Mouse (Mus musculus) neural tube, embryonic 14.5 days (tissue): ENCODE measurements at regions not wholly inside any gene's neighbourhood (a gene's known extent, or its start where the extent isn't known, plus 50 kb on each side); places are given as distances from the start of the nearest gene placed in this dataset. TPM values are rescaled to one million over a fixed set of nuclear protein-coding genes. Genes with fewer than 3 reads are reported as not detected.

Experiments
- ATAC-seq: fragments of 200-750 bp; cut with Nextera tagmentation; 2 replicates; pipeline ENCODE4 v1.8.0; 2017; ENCODE audit warnings: low read depth, mild to moderate bottlenecking, moderate TSS enrichment, moderate library complexity
- H3K27ac ChIP-seq: fragments of 300-500 bp; sonication (generic); 2 replicates; pipeline ENCODE4 v1.5.1; 2014; ENCODE audit warnings: low read depth, mild to moderate bottlenecking, control low read depth, low read length, moderate library complexity, mixed read lengths
- H3K27me3 ChIP-seq: fragments of 300-500 bp; sonication (generic); 2 replicates; pipeline ENCODE4 v1.6.1; 2014; ENCODE audit warnings: low read length; ENCODE audit not compliant: control insufficient read depth, insufficient read depth
- H3K36me3 ChIP-seq: fragments of 300-500 bp; sonication (generic); 2 replicates; pipeline ENCODE4 v1.6.1; 2014; ENCODE audit warnings: low read length, mixed read lengths; ENCODE audit not compliant: control insufficient read depth, insufficient read depth
- H3K4me1 ChIP-seq: fragments of 300-500 bp; sonication (generic); 2 replicates; pipeline ENCODE4 v1.6.1; 2014; ENCODE audit warnings: low read length; ENCODE audit not compliant: control insufficient read depth, insufficient read depth
- H3K4me2 ChIP-seq: fragments of 300-500 bp; sonication (generic); 2 replicates; pipeline ENCODE4 v1.6.1; 2014; ENCODE audit warnings: mild to moderate bottlenecking, low read depth, low read length, control low read depth
- H3K4me3 ChIP-seq: fragments of 300-500 bp; sonication (generic); 2 replicates; pipeline ENCODE4 v1.5.1; 2014; ENCODE audit warnings: low read depth, low read length, control low read depth, mixed read lengths
- H3K9ac ChIP-seq: fragments of 300-500 bp; sonication (generic); replicated peaks from 2 replicates; pipeline ENCODE4 v1.6.1; 2014; ENCODE audit warnings: low read depth, mild to moderate bottlenecking, control low read depth, low read length, mixed read lengths
- H3K9me3 ChIP-seq: fragments of 300-500 bp; sonication (generic); 2 replicates; pipeline ENCODE4 v1.6.1; 2016; ENCODE audit warnings: low read length; ENCODE audit not compliant: control insufficient read depth
- WGBS: fragments of 180-500 bp; shearing (Covaris S2); extraction: QIAGEN DNeasy Blood & Tissue Kit; methylation state at CpG from one replicate; pipeline ENCODE4 v1.1.7; 2014; 5-methylcytosine and 5-hydroxymethylcytosine counted together
- microRNA-seq: library from miRNA; unstranded; fragments of <30 nt; microRNA quantifications from one replicate; pipeline ENCODE4, GENCODE M21; 2016

DNA sequence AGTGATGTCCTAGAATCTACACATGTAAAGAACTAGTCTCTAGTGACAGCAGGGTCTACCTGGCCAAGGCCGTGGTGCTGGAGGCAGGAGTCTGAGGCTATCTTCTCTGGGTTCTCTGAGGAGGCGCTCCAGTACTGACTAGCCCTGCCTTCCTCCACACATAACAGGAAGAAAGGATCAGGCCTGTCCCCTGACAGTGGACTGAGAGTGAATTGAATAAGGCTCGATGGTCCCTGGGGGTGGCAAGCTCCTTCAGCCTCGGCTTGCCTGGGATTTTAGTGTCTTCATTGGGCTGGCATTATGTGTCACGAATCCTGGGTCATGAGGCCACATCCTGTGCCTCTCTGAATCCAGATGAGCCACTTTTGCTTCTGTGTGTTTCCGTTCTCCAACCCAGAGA, 50.9 kb upstream of the Dlk1 start:
- Histone ChIP-seq H3K36me3 (no peaks in the 10 kb centered on the region), H3K27ac (no peak overlapping the region), H3K9ac (no peak overlapping the region), H3K4me1 (peaks cover 14% of the 10 kb centered on the region; the same call in 1 of the 2 replicates), H3K27me3 (no peaks in the 10 kb centered on the region), H3K9me3 (no peaks in the 10 kb centered on the region), H3K4me2 (no peak overlapping the region), H3K4me3 (no peak overlapping the region)
- ATAC-seq: no peak
- WGBS: 73% methylated on average over 6 of the region's 6 CpGs

- no peak overlapping the region for H3K9ac ChIP-seq
- H3K9me3 ChIP-seq: no peaks in the 10 kb centered on the region
- no peaks in the 10 kb centered on the region for H3K27me3 ChIP-seq
- H3K4me3 ChIP-seq: no peak overlapping the region
- H3K4me2 ChIP-seq: no peak overlapping the region
- 0 out of 2 replicates have a peak, but pooled peaks have one; percentile 28 for ATAC-seq
- 0 out of 2 replicates have a peak overlapping the region, but pooled peaks have one; percentile 18 for H3K27ac ChIP-seq
- WGBS: 25% methylated on average over 9 of the region's 9 CpGs
- H3K36me3 ChIP-seq: no peaks in the 10 kb centered on the region
- peaks cover 16% of the 10 kb centered on the region; the same call in 1 of the 2 replicates for H3K4me1 ChIP-seq
These were observed 50.4 kb upstream of the Dlk1 start for GRCm38 (mm10) chr12:109402226-109402625.

Small RNA genes in the stretch of these regions (microRNA-seq; reads per million reads assigned to microRNA genes)
- not detected for gene Gm22234
- gene Gm25297: not detected
